Mouse (Mus musculus) forebrain, embryonic 10.5 days (tissue): ENCODE results near the gene Bub1b. TPM values are rescaled to one million over a fixed set of nuclear protein-coding genes. Genes with fewer than 3 reads are reported as not detected.
"Not testable (repeated sequence)": the region's sequence is repeated elsewhere in the genome, so short reads cannot be mapped to it uniquely, and the experiment has no call there.

Experiments
- DNase-seq: peaks from one replicate; pipeline ENCODE4 v3.0.0-alpha.2; 2017; ENCODE audit warnings: low spot score; ENCODE audit errors: extremely low spot score
- H3K27ac ChIP-seq: fragments of 300-500 bp; sonication (generic); 2 replicates; pipeline ENCODE4 v1.5.1; 2016; ENCODE audit warnings: mild to moderate bottlenecking
- H3K27me3 ChIP-seq: fragments of 300-500 bp; sonication (generic); 2 replicates; pipeline ENCODE4 v1.6.1; 2016; ENCODE audit warnings: mild to moderate bottlenecking; ENCODE audit not compliant: poor library complexity, severe bottlenecking
- H3K36me3 ChIP-seq: fragments of 300-500 bp; sonication (generic); replicated peaks from 2 replicates; pipeline ENCODE4 v1.6.1; 2016; ENCODE audit warnings: mild to moderate bottlenecking, moderate library complexity
- H3K4me1 ChIP-seq: fragments of 300-500 bp; sonication (generic); 2 replicates; pipeline ENCODE4 v1.6.1; 2016
- H3K4me3 ChIP-seq: fragments of 300-500 bp; sonication (generic); 2 replicates; pipeline ENCODE4 v1.5.1; 2016; ENCODE audit warnings: mild to moderate bottlenecking, moderate library complexity
- H3K9me3 ChIP-seq: fragments of 300-500 bp; sonication (generic); 2 replicates; pipeline ENCODE4 v1.6.1; 2016; ENCODE audit warnings: mild to moderate bottlenecking, moderate library complexity
- WGBS: fragments of 180-500 bp; shearing (Covaris S2); methylation state at CpG from one replicate; pipeline ENCODE4 v1.1.7; 2016; 5-methylcytosine and 5-hydroxymethylcytosine counted together
- polyA plus RNA-seq: library from polyadenylated mRNA; unstranded; fragments of >200 nt; fragmentation: Nextera tagmentation; extraction: Ambion mirVana; gene quantifications from 2 replicates; pipeline ENCODE4 v1.2.1, GENCODE M21; 2016

The Bub1b gene
- polyA plus RNA-seq, 1 experiment from 2014 or later: 168 TPM

- H3K27ac ChIP-seq: no peak overlapping the region
- no peaks in the 10 kb centered on the region for H3K4me1 ChIP-seq
- no peak overlapping the region for H3K4me3 ChIP-seq
- H3K9me3 ChIP-seq: no peaks in the 10 kb centered on the region
- DNase-seq: no peak
- H3K36me3 ChIP-seq: peaks cover 99% of the 10 kb centered on the region
- no peaks in the 10 kb centered on the region for H3K27me3 ChIP-seq
- WGBS: 75% methylated on average over 5 of the region's 5 CpGs
Measured at GRCm38 (mm10) chr2:118637258-118637657, 39.2 kb downstream of the Bub1b start.

DNA sequence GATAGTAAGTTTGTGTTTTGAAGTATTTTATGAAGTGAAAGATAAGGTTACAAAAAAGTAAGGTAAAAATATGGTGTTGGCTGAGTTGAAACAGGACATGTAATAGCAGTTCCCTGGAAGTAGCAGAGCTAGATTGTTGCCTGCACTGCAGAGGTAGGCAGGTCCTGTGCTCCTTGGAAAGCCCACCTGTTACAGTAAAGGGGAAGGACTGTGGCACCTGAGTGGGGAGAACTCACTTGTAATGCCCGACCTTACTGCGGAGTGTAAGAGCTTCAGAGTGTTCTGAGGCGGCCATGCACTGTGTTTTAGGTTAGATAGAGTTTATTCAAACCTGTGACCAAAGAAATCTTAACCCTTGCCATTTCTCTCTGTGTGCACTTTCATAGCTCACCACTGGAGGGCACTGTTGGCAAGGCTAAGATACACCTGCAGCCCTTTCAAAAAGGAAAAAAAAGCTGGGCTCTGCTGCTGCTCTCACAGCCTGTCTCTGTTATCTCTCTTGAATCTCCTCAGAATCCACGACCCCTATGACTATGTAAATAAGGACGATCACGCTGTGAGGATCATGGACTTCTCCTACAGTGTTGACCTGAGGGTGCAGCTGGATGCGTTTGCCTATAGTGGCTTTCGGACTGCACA lies 40.0 kb downstream of the Bub1b start:
- peak; percentile 73 for DNase-seq
- Histone ChIP-seq H3K4me1 (no peaks in the 10 kb centered on the region), H3K4me3 (no peak overlapping the region)

DNA sequence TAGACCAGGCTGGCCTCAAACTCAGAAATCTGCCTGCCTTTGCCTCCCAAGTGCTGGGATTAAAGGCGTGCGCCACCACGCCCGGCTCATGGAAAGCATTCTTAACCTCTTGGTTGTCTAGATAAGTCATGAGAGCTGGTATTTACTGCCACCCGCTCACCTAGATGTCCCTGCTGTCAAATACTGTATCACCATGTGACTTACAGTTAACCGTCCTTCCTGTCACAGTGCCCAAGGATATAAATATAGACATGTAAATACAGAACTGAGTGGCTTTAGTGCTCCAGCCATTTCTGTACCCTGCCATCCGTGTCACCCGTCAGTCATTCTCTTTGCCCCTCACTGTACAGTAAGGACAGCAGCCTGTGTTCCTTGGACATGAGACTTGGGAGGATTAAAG lies 40.7 kb downstream of the Bub1b start:
- Histone ChIP-seq H3K27me3 (no peaks in the 10 kb centered on the region), H3K9me3 (no peaks in the 10 kb centered on the region), H3K4me3 (no peak overlapping the region), H3K27ac (no peak overlapping the region), H3K36me3 (peaks cover 99% of the 10 kb centered on the region), H3K4me1 (no peaks in the 10 kb centered on the region)
- WGBS: 94% methylated on average over 8 of the region's 8 CpGs
- no peak for DNase-seq

More for the DNA sequence above, 40.0 kb downstream of the Bub1b start:
- H3K36me3 ChIP-seq: peaks cover 99% of the 10 kb centered on the region
- no peaks in the 10 kb centered on the region for H3K9me3 ChIP-seq
- no peak overlapping the region for H3K27ac ChIP-seq
- WGBS: 53% methylated on average over 8 of the region's 8 CpGs
- no peaks in the 10 kb centered on the region for H3K27me3 ChIP-seq

GRCm38 (mm10) chr2:118641147-118641546 lies 43.1 kb downstream of the Bub1b start:
- no peaks in the 10 kb centered on the region for H3K4me1 ChIP-seq
- H3K36me3 ChIP-seq: peaks cover 98% of the 10 kb centered on the region
- H3K4me3 ChIP-seq: no peak overlapping the region
- no peak for DNase-seq
- 67% methylated on average over 2 of the region's 2 CpGs for WGBS
- no peaks in the 10 kb centered on the region for H3K27me3 ChIP-seq
- peaks cover 6% of the 10 kb centered on the region; the same call in 1 of the 2 replicates for H3K9me3 ChIP-seq
- no peak overlapping the region for H3K27ac ChIP-seq

DNA sequence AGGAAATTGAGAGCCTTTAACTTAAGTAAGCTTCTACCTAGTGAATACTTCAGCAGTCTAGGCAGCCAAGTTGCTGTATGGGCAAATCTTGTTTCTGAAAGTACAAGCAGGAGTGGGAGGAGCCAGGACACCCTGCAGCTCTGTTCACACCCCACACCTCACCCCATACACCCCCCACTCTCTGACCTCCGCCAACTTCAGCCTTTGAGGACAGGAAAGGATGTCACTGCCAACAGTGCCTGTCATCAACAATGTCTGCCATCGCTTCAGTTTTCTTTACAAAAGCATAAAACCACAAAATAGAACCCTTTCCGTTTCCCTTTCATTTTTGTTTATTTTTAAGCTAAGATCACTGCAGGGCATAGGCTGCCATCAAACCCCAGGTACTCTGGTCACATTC lies 44.4 kb downstream of the Bub1b start:
- H3K27ac ChIP-seq: no peak overlapping the region
- no peak for DNase-seq
- H3K4me3 ChIP-seq: no peak overlapping the region
- no peaks in the 10 kb centered on the region for H3K4me1 ChIP-seq
- peaks cover 6% of the 10 kb centered on the region; the same call in 1 of the 2 replicates for H3K9me3 ChIP-seq
- WGBS: 89% methylated on average over 3 of the region's 3 CpGs
- peaks cover 95% of the 10 kb centered on the region for H3K36me3 ChIP-seq
- H3K27me3 ChIP-seq: no peaks in the 10 kb centered on the region

- DNase-seq: no peak
- peaks cover 90% of the 10 kb centered on the region for H3K36me3 ChIP-seq
- 68% methylated on average over 3 of the region's 3 CpGs for WGBS
Measured at GRCm38 (mm10) chr2:118642942-118643341, 44.9 kb downstream of the Bub1b start.

GRCm38 (mm10) chr2:118646665-118647064 lies 48.7 kb downstream of the Bub1b start:
- no peaks in the 10 kb centered on the region for H3K4me1 ChIP-seq
- no peak overlapping the region for H3K27ac ChIP-seq
- no peak for DNase-seq
- no peaks in the 10 kb centered on the region for H3K27me3 ChIP-seq
- peaks cover 9% of the 10 kb centered on the region; the same call in 1 of the 2 replicates for H3K9me3 ChIP-seq
- no peak overlapping the region for H3K4me3 ChIP-seq
- WGBS: 85% methylated on average over 5 of the region's 5 CpGs
- peaks cover 53% of the 10 kb centered on the region for H3K36me3 ChIP-seq

More at GRCm38 (mm10) chr2:118642942-118643341, 44.9 kb downstream of the Bub1b start:
- no peaks in the 10 kb centered on the region for H3K4me1 ChIP-seq
- H3K9me3 ChIP-seq: peaks cover 6% of the 10 kb centered on the region; the same call in 1 of the 2 replicates
- H3K27me3 ChIP-seq: no peaks in the 10 kb centered on the region
- H3K27ac ChIP-seq: no peak overlapping the region
- H3K4me3 ChIP-seq: no peak overlapping the region

- not testable (repeated sequence) for H3K9me3 ChIP-seq, H3K27ac ChIP-seq, H3K4me3 ChIP-seq, H3K27me3 ChIP-seq, H3K4me1 ChIP-seq, DNase-seq
- WGBS: 51% methylated on average over 2 of the region's 2 CpGs
- H3K36me3 ChIP-seq: peaks cover 14% of the 10 kb centered on the region
Measured at GRCm38 (mm10) chr2:118650697-118651096, 52.7 kb downstream of the Bub1b start.

GRCm38 (mm10) chr2:118656688-118657281 lies 58.8 kb downstream of the Bub1b start:
- peaks cover 14% of the 10 kb centered on the region for H3K27me3 ChIP-seq
- peaks cover 42% of the 10 kb centered on the region for H3K4me1 ChIP-seq
- H3K9me3 ChIP-seq: no peaks in the 10 kb centered on the region
- peak overlapping the region; percentile 58; the same call in 1 of the 2 replicates for H3K27ac ChIP-seq
- WGBS: 38% methylated on average over 3 of the region's 3 CpGs
- H3K4me3 ChIP-seq: no peak overlapping the region
- DNase-seq: no peak
- no peaks in the 10 kb centered on the region for H3K36me3 ChIP-seq

- Histone ChIP-seq H3K27me3 (peaks cover 31% of the 10 kb centered on the region), H3K27ac (peak overlapping the region; percentile 83; the same call in 1 of the 2 replicates), H3K4me1 (peaks cover 54% of the 10 kb centered on the region), H3K4me3 (no peak overlapping the region), H3K9me3 (no peaks in the 10 kb centered on the region), H3K36me3 (no peaks in the 10 kb centered on the region)
- DNase-seq: peak; percentile 28
- 42% methylated on average over 4 of the region's 4 CpGs for WGBS
Measured at GRCm38 (mm10) chr2:118658457-118658856, 60.4 kb downstream of the Bub1b start.

- 69% methylated on average over 1 of the region's 1 CpGs for WGBS
- Histone ChIP-seq H3K36me3 (no peaks in the 10 kb centered on the region), H3K27me3 (peaks cover 37% of the 10 kb centered on the region), H3K9me3 (no peaks in the 10 kb centered on the region), H3K4me1 (peaks cover 58% of the 10 kb centered on the region), H3K27ac (0 out of 2 replicates have a peak overlapping the region, but pooled peaks have one; percentile 83), H3K4me3 (no peak overlapping the region)
- no peak for DNase-seq
Measured at GRCm38 (mm10) chr2:118659077-118659476, 61.1 kb downstream of the Bub1b start.

DNA sequence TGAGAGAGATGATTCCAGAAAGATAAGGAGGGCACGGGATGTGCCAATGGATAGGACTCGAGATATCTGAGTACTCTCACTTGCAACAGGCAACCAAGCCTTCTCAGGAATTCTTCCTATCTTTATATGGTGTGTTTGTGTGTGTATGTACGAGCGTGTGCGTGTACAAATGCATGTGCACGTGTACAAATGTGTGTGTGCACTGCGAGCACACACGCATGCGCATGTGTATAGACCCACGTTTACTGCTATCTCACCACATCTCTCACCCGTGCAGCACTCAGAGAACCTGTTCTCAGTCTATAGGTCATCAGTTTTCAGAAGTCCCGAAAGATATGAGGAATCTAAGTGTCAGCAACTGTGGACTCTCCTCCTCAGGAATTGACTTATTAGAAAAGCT lies 61.5 kb downstream of the Bub1b start:
- H3K9me3 ChIP-seq: no peaks in the 10 kb centered on the region
- no peak for DNase-seq
- WGBS: 87% methylated on average over 12 of the region's 12 CpGs
- H3K36me3 ChIP-seq: no peaks in the 10 kb centered on the region
- H3K4me1 ChIP-seq: peaks cover 57% of the 10 kb centered on the region
- peak overlapping the region; percentile 83 for H3K27ac ChIP-seq
- H3K27me3 ChIP-seq: peaks cover 41% of the 10 kb centered on the region
- H3K4me3 ChIP-seq: peak overlapping the region; percentile 45; the same call in 1 of the 2 replicates

DNA sequence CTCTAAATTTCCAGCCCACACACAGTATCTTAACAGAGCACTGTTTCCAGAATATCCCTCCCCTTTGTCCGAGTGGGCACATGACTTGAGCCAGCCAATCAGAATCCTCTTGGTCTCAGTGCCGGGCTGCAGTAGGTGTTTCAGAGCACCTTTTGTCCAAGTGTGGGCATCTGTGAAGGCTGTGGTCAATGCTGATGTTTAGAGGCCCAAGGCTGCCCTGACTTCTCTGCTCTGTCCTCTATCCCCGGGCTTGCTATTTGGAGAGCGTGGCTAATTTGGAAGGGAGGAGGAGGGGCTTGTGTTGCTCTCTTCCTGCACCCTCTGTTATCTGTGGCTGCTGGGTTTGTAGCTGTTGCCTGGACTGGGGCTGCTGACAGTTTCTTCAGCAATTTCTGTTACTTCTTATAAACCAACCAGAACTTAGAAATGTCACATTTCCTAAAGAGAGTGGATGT lies 62.0 kb downstream of the Bub1b start:
- H3K27ac ChIP-seq: peak overlapping the region; percentile 83
- 5% methylated on average over 4 of the region's 4 CpGs for WGBS

More for the DNA sequence above, 62.0 kb downstream of the Bub1b start:
- peak; percentile 70 for DNase-seq
- Histone ChIP-seq H3K27me3 (peaks cover 46% of the 10 kb centered on the region), H3K9me3 (no peaks in the 10 kb centered on the region), H3K4me3 (peak overlapping the region; percentile 45), H3K36me3 (no peaks in the 10 kb centered on the region), H3K4me1 (peaks cover 57% of the 10 kb centered on the region)
